Mouse (Mus musculus) heart, postnatal 0 days (tissue): ENCODE measurements around the gene Arhgef5. TPM values are rescaled to one million over a fixed set of nuclear protein-coding genes. Genes with fewer than 3 reads are reported as not detected.
"Not testable (repeated sequence)": the region's sequence is repeated elsewhere in the genome, so short reads cannot be mapped to it uniquely, and the experiment has no call there.

Experiments used
- ATAC-seq: fragments of 200-750 bp; cut with Nextera tagmentation; 2 replicates; pipeline ENCODE4 v1.8.0; 2017; ENCODE audit warnings: low read depth, moderate number of reproducible peaks, moderate library complexity; ENCODE audit not compliant: insufficient read depth
- DNase-seq: peaks from one replicate; pipeline ENCODE4 v3.0.0-alpha.2; 2016; ENCODE audit warnings: low spot score
- H3K27ac ChIP-seq: fragments of 300-500 bp; sonication (generic); 2 replicates; pipeline ENCODE4 v1.5.1; 2014; ENCODE audit warnings: low read depth, mild to moderate bottlenecking
- H3K27me3 ChIP-seq: fragments of 300-500 bp; sonication (generic); 2 replicates; pipeline ENCODE4 v1.6.1; 2014; ENCODE audit warnings: low read length, mixed read lengths; ENCODE audit not compliant: control insufficient read depth, insufficient read depth
- H3K36me3 ChIP-seq: fragments of 300-500 bp; sonication (generic); replicated peaks from 2 replicates; pipeline ENCODE4 v1.6.1; 2014; ENCODE audit warnings: low read length, mixed read lengths; ENCODE audit not compliant: control insufficient read depth, insufficient read depth
- H3K4me1 ChIP-seq: fragments of 300-500 bp; sonication (generic); 2 replicates; pipeline ENCODE4 v1.6.1; 2014; ENCODE audit warnings: antibody characterized with exemption; ENCODE audit not compliant: control insufficient read depth, insufficient read depth
- H3K4me2 ChIP-seq: fragments of 300-500 bp; sonication (generic); 2 replicates; pipeline ENCODE4 v1.6.1; 2014; ENCODE audit warnings: low read depth, mild to moderate bottlenecking, low read length, moderate library complexity
- H3K4me3 ChIP-seq: fragments of 300-500 bp; sonication (generic); 2 replicates; pipeline ENCODE4 v1.5.1; 2014; ENCODE audit warnings: low read depth, low read length
- H3K9ac ChIP-seq: fragments of 300-500 bp; sonication (generic); replicated peaks from 2 replicates; pipeline ENCODE4 v1.6.1; 2014; ENCODE audit warnings: low read depth, low read length, mixed read lengths
- H3K9me3 ChIP-seq: fragments of 300-500 bp; sonication (generic); replicated peaks from 2 replicates; pipeline ENCODE4 v1.6.1; 2016; ENCODE audit warnings: low read length; ENCODE audit not compliant: control insufficient read depth
- CTCF ChIP-seq: IDR thresholded peaks from 2 replicates; pipeline ENCODE4 v1.5.1; 2016; ENCODE audit warnings: antibody characterized with exemption, control low read depth, low read depth
- EP300 ChIP-seq: IDR thresholded peaks from 2 replicates; pipeline ENCODE4 v1.6.1; 2016; ENCODE audit warnings: antibody characterized with exemption, low read depth
- WGBS: fragments of 180-500 bp; shearing (Covaris S2); extraction: QIAGEN DNeasy Blood & Tissue Kit; methylation state at CpG from one replicate; pipeline ENCODE4 v1.1.7; 2014; 5-methylcytosine and 5-hydroxymethylcytosine counted together
- polyA plus RNA-seq: library from polyadenylated mRNA; unstranded; fragments of >200 nt; fragmentation: Nextera tagmentation; extraction: Ambion mirVana; gene quantifications from 2 replicates; pipeline ENCODE4 v1.2.1, GENCODE M21; 2015
- total RNA-seq: library from RNA; depleted of rRNA; stranded (reverse); fragments of >200 nt; gene quantifications from 2 replicates; pipeline ENCODE4 v1.2.3, GENCODE M21; 2014; ENCODE audit warnings: low replicate concordance; rRNA removed

The Arhgef5 gene
- total RNA-seq (9.1 and 13.7 TPM in 2 replicates), polyA plus RNA-seq (3.6 and 5.1 TPM in 2 replicates)

- under 1% methylated on average over 42 of the region's 48 CpGs for WGBS
- ATAC-seq = peak; percentile 71
These were observed at the start of gene Arhgef5 for GRCm38 (mm10) chr6:43265363-43266041. TSS of gene Arhgef5 (plus strand) at chr6:43265582.

GRCm38 (mm10) chr6:43231255-43231654, 34.1 kb upstream of the Arhgef5 start, which contains the start of gene Olfr47:
TSS of gene Olfr47 (plus strand) at chr6:43231529.
- not testable (repeated sequence) for DNase-seq, H3K36me3 ChIP-seq, H3K9me3 ChIP-seq, H3K4me2 ChIP-seq, H3K9ac ChIP-seq, H3K4me1 ChIP-seq, H3K27me3 ChIP-seq, H3K27ac ChIP-seq, ATAC-seq, H3K4me3 ChIP-seq
- 63% methylated on average over 1 of the region's 1 CpGs for WGBS

More at GRCm38 (mm10) chr6:43265363-43266041, at the start of gene Arhgef5:
- Histone ChIP-seq H3K27me3 (no peaks in the 10 kb centered on the region), H3K4me3 (peak within 1 kb of the TSS; percentile 72), H3K9ac (peak within 1 kb of the TSS; percentile 91), H3K4me1 (peaks cover 8% of the 10 kb centered on the region; the same call in 1 of the 2 replicates), H3K4me2 (peak within 1 kb of the TSS; percentile 90), H3K9me3 (no peaks in the 10 kb centered on the region), H3K27ac (peak within 1 kb of the TSS; percentile 73), H3K36me3 (no peaks in the 10 kb centered on the region)
- TF ChIP-seq CTCF (no peak), EP300 (no peak)
- peak; percentile 21 for DNase-seq

- peak; percentile 38 for TF ChIP-seq CTCF
- TF ChIP-seq EP300 = no peak
- Histone ChIP-seq H3K9me3 (no peaks in the 10 kb centered on the region), H3K9ac (no peak overlapping the region), H3K27ac (no peak overlapping the region), H3K4me2 (no peak overlapping the region), H3K4me1 (no peaks in the 10 kb centered on the region), H3K27me3 (no peaks in the 10 kb centered on the region), H3K4me3 (no peak overlapping the region), H3K36me3 (no peaks in the 10 kb centered on the region)
- no peak for ATAC-seq
- WGBS = 10% methylated on average over 4 of the region's 4 CpGs
- no peak for DNase-seq
These were observed 23.3 kb upstream of the Arhgef5 start for GRCm38 (mm10) chr6:43242061-43242460.

GRCm38 (mm10) chr6:43247396-43247795, 18.0 kb upstream of the Arhgef5 start:
- Histone ChIP-seq H3K4me2 (no peak overlapping the region), H3K9me3 (no peaks in the 10 kb centered on the region), H3K36me3 (no peaks in the 10 kb centered on the region), H3K4me3 (no peak overlapping the region), H3K9ac (no peak overlapping the region), H3K4me1 (no peaks in the 10 kb centered on the region), H3K27ac (no peak overlapping the region), H3K27me3 (no peaks in the 10 kb centered on the region)
- DNase-seq = no peak
- TF ChIP-seq CTCF (no peak), EP300 (no peak)
- 27% methylated on average over 3 of the region's 3 CpGs for WGBS
- ATAC-seq = no peak

GRCm38 (mm10) chr6:43252994-43253393, 12.4 kb upstream of the Arhgef5 start:
- H3K27ac ChIP-seq = no peak overlapping the region
- H3K36me3 ChIP-seq = no peaks in the 10 kb centered on the region
- H3K27me3 ChIP-seq = no peaks in the 10 kb centered on the region
- 45% methylated on average over 1 of the region's 1 CpGs for WGBS
- H3K4me2 ChIP-seq = no peak overlapping the region
- H3K9me3 ChIP-seq = no peaks in the 10 kb centered on the region
- no peak for ATAC-seq
- TF ChIP-seq EP300 (no peak), CTCF (no peak)
- no peak overlapping the region for H3K9ac ChIP-seq
- no peak overlapping the region for H3K4me3 ChIP-seq
- no peak for DNase-seq
- no peaks in the 10 kb centered on the region for H3K4me1 ChIP-seq
